Mouse (Mus musculus) heart, adult 2 months (tissue): ENCODE measurements around the gene Cers2.

ENCODE experiments used
- CTCF ChIP-seq: fragments of 200-600 bp; IDR thresholded peaks from 2 replicates; pipeline ENCODE4 v1.8.1; 2022; ENCODE audit warnings: antibody characterized with exemption, mild to moderate bottlenecking, moderate library complexity
- POLR2A ChIP-seq: fragments of 200-500 bp; IDR thresholded peaks from 2 replicates; pipeline ENCODE4 v1.6.1; 2011; ENCODE audit warnings: mild to moderate bottlenecking, low read depth, low read length, control low read depth; ENCODE audit not compliant: insufficient read depth

DNA sequence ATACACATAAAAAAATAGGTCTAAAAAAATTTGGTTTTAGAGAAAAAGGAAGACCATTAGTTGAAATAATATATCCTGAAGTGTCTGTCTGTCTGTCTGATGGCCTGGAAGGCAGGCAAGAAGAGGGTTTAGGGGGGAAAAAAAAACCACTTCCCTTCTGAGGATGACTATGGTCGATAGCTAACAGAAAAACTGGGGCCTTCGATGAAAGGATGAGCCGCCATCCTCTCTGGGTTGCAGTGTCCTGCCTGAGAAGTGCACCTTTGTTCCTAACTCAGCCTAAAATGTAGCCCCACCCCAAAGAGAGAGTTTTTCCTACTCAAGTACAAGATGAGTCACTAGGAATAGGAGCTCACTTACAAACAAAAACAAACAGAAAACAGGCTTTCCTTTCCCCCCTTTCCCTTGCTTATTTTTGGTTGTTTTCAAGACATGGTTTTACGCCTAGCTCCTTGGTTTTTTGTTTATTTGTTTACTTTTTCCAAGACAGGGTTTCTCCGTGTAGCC lies 38.1 kb upstream of the Cers2 start:
- TF ChIP-seq CTCF (no peak), POLR2A (no peak)
